Mouse (Mus musculus) kidney, adult 8-10 months (tissue): ENCODE data around the gene Gm11634.
"Not testable (repeated sequence)": the region's sequence is repeated elsewhere in the genome, so short reads cannot be mapped to it uniquely, and the experiment has no call there.

Source experiments
- DNase-seq, 2 experiments: peaks; one replicate each; pipeline ENCODE4 v3.0.0; 2022

Gene Gm11634

GRCm38 (mm10) chr11:101599156-101599555, at the start of gene Gm11634:
Gm11634 (minus strand) TSS chr11:101599256.
- DNase-seq: no peak

GRCm38 (mm10) chr11:101647093-101647492, 48.0 kb upstream of the Gm11634 start:
- not testable (repeated sequence) for DNase-seq

- not testable (repeated sequence) for DNase-seq
Observed at GRCm38 (mm10) chr11:101646283-101646794, 47.3 kb upstream of the Gm11634 start.

GRCm38 (mm10) chr11:101645411-101646282, 46.6 kb upstream of the Gm11634 start:
- DNase-seq: peak; percentile 58 to 62

GRCm38 (mm10) chr11:101645043-101645410, 46.0 kb upstream of the Gm11634 start:
- not testable (repeated sequence) for DNase-seq

GRCm38 (mm10) chr11:101644591-101644990, 45.5 kb upstream of the Gm11634 start:
- DNase-seq: no peak

GRCm38 (mm10) chr11:101642931-101643330, 43.9 kb upstream of the Gm11634 start:
- no peak for DNase-seq

GRCm38 (mm10) chr11:101641710-101642642, 42.9 kb upstream of the Gm11634 start:
- DNase-seq: peak; percentile 25 to 36

- DNase-seq: peak; percentile 69 to 74
Observed at GRCm38 (mm10) chr11:101640857-101641709, 42.0 kb upstream of the Gm11634 start.

- no peak for DNase-seq
Observed at GRCm38 (mm10) chr11:101639761-101640160, 40.7 kb upstream of the Gm11634 start.

- DNase-seq: peak; percentile 68 to 74
Observed at GRCm38 (mm10) chr11:101635660-101636059, 36.6 kb upstream of the Gm11634 start.

GRCm38 (mm10) chr11:101628733-101629417, 29.8 kb upstream of the Gm11634 start:
- not testable (repeated sequence) for DNase-seq

- peak; percentile 78 to 87 for DNase-seq
Observed at GRCm38 (mm10) chr11:101627857-101628559, 29.0 kb upstream of the Gm11634 start.

- peak; percentile 82 to 85 for DNase-seq
Observed at GRCm38 (mm10) chr11:101626995-101627856, 28.2 kb upstream of the Gm11634 start, which contains the start of gene Rdm1. Rdm1 (plus strand) TSS chr11:101627195.

- DNase-seq: no peak
Observed at GRCm38 (mm10) chr11:101626649-101626994, 27.6 kb upstream of the Gm11634 start.

- DNase-seq: not testable (repeated sequence)
Observed at GRCm38 (mm10) chr11:101620022-101620655, 21.1 kb upstream of the Gm11634 start.

GRCm38 (mm10) chr11:101618596-101618995, 19.5 kb upstream of the Gm11634 start:
- no peak for DNase-seq

- DNase-seq: no peak
Observed at GRCm38 (mm10) chr11:101617849-101618248, 18.8 kb upstream of the Gm11634 start.
